Mouse (Mus musculus) B cell, adult 2 months (primary cell): Measurements from ENCODE around the gene Rxfp3.
"Not testable (repeated sequence)": the region's sequence is repeated elsewhere in the genome, so short reads cannot be mapped to it uniquely, and the experiment has no call there.

Experiments
- DNase-seq, 2 experiments: peaks; one replicate each; pipeline ENCODE4 v3.0.0; 2022

Rxfp3 gene

DNA sequence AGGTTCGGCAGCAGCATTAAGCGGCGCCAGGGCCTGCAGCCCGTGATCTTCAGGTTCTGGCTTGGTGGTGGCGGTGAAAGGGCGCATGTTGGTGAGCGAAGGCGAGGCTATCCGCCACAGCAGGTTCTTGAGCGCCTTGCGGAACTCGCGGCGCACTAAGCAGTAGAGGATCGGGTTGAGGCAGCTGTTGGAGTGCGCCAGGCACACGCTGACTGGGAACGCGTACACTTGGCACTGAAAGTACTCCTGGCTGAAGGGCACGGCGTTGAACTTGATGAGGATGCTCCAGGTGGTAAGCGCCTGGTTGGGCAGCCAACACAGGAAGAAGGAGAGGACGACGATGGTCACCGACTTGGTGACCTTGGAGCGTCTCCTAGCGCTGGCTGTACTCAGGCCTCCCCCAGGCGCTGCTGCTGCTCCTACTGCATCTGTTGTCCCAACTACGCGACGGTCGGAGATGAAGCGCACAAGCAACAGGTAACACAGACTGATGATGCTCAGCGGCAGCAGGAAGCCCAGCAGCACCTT lies 1.8 kb downstream of the Rxfp3 start:
- no peak for DNase-seq

GRCm38 (mm10) chr15:11030188-11030587 lies 7.6 kb downstream of the Rxfp3 start:
- DNase-seq, result no peak

DNA sequence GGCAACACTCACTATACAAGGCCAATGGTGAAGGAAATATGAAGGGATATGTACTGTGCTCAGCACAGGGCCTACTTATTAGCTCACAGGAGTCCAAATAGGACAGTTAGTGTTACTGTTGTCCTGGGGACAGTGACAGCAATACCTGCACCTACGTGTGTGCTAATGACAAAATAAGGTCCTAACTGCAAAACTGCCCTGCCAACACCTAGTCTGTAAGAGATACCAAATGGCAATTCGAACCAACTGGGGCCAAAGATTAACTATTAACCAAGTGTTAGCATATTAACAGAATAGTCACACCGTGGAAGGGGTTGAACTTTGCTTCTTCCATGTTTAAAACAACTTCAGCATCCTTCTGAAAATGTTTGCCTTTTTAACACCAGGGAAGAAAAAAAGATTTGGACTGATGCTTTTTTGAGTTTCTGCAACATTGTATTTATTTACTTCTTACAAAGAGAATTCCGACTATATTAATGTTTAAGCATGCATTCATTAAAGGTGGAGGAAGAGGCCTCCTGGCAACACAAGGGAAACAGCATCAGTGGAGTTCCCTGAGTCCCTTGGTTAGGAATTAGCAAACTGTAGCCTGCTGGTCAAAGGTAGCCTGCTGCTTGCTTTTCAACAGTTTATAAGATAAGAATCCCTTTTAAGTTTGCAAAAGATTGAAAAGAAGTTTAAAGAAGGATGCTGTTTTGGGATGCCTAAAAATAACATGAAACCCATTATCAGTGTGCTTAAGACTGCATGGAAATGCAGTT lies 10.8 kb downstream of the Rxfp3 start:
- DNase-seq, result no peak

DNA sequence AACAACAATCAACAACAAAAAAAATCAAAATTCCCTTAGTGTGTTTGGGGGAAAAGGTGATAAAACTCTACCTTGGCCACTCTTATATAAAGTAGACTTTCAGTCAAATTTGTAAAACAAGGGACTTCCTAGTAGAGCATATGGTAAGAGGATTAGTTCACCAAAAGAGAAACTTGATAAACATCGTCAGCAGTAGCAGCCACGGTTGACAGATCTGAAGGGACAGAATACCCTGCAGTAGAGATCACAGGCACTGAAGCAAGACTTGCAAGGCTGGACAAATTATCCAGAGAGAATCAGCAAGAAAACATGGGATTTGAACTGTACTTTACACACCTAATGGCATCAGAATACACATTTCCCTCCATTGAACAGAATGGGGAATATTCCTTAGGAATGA lies 22.9 kb downstream of the Rxfp3 start:
- DNase-seq, result no peak

- no peak for DNase-seq
Measured at GRCm38 (mm10) chr15:11010976-11011548, 26.7 kb downstream of the Rxfp3 start.

DNA sequence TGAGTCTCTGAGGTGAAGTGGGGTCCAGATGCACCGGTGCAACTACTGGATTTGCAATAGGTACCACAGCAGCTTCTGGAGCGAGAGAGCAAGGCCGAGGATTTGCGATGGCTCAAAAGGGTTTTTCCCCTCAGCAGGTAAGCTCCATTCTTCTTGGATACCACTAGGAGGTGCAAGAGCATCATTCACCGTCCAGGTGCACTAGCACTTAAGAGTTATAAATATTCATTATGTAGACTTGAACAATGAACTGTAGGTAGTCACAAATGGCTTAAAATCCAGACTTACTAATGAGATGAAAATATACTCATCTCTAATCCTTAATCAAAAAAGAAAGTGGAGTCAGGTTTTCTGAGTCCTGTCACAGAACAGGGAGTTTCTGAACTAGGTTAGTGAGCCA lies 29.0 kb downstream of the Rxfp3 start:
- no peak for DNase-seq

GRCm38 (mm10) chr15:11004646-11005045 lies 33.1 kb downstream of the Rxfp3 start:
- DNase-seq, result no peak

- no peak for DNase-seq
Measured at GRCm38 (mm10) chr15:11003791-11004190, 34.0 kb downstream of the Rxfp3 start.

- DNase-seq, result no peak
Measured at GRCm38 (mm10) chr15:11000421-11000820, 37.4 kb downstream of the Rxfp3 start, which contains the start of gene Slc45a2. Gene Slc45a2 (plus strand): TSS chr15:11000721.

DNA sequence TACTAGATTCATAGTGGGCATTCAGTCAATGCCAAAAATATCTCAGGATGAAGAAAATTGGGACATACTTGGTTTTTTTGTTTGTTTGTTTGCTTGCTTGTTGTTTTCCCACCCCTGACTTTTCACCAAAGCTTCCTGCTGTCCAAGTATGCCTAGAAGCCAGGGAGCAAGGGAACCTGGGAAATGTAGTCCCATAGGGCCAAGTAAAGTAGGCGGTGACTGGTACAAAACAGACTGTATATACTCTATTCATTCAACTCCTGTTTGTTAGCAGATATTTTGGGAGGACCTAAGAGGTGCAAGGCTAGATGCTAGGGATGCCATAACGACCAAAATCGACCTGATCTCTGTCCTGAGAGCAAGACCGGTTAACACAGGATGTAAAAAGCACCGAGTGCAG lies 38.0 kb downstream of the Rxfp3 start:
- DNase-seq, result no peak

GRCm38 (mm10) chr15:10991566-10991965 lies 46.2 kb downstream of the Rxfp3 start:
- no peak for DNase-seq

- no peak for DNase-seq
Measured at GRCm38 (mm10) chr15:10990411-10990810, 47.4 kb downstream of the Rxfp3 start.

DNA sequence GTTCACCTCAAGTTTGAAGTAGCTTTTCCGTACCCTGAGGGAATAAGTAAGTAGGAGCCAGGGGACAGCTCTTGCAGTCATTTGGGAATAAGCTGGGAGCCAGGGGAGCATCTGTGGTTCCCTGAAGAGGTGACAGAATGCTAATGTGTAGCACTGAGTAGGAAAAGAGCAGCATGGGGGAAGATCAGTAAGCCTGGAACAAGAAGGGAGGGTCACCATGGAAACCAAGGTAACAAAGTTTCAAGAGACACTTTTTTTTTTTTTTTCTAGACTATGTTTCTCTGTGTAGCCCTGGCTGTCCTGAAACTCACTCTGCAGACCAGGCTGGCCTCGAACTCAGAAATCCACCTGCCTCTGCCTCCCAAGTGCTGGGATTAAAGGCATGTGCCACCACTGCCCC lies 51.3 kb downstream of the Rxfp3 start:
- DNase-seq, result not testable (repeated sequence)

- no peak for DNase-seq
Measured at GRCm38 (mm10) chr15:10985756-10986155, 52.0 kb downstream of the Rxfp3 start.
